Mouse (Mus musculus) heart, embryonic 15.5 days (tissue): ENCODE measurements at regions not wholly inside any gene's neighbourhood (a gene's known extent, or its start where the extent isn't known, plus 50 kb on each side); places are given as distances from the start of the nearest gene placed in this dataset.

Source experiments
- ATAC-seq: fragments of 200-750 bp; cut with Nextera tagmentation; replicated peaks from 2 replicates; pipeline ENCODE4 v1.8.0; 2017; ENCODE audit warnings: low read depth, moderate TSS enrichment; ENCODE audit not compliant: insufficient number of reproducible peaks, insufficient read depth, low FRiP score
- H3K27ac ChIP-seq: fragments of 300-500 bp; sonication (generic); 2 replicates; pipeline ENCODE4 v1.5.1; 2015; ENCODE audit warnings: mild to moderate bottlenecking, inconsistent platforms
- H3K27me3 ChIP-seq: fragments of 300-500 bp; sonication (generic); 2 replicates; pipeline ENCODE4 v1.6.1; 2015; ENCODE audit warnings: inconsistent platforms
- H3K36me3 ChIP-seq: fragments of 300-500 bp; sonication (generic); 2 replicates; pipeline ENCODE4 v1.6.1; 2015; ENCODE audit warnings: mild to moderate bottlenecking, inconsistent platforms
- H3K4me1 ChIP-seq: fragments of 300-500 bp; sonication (generic); replicated peaks from 2 replicates; pipeline ENCODE4 v1.6.1; 2015; ENCODE audit warnings: inconsistent platforms
- H3K4me2 ChIP-seq: fragments of 300-500 bp; sonication (generic); 2 replicates; pipeline ENCODE4 v1.6.1; 2015; ENCODE audit warnings: inconsistent platforms, mild to moderate bottlenecking, moderate library complexity
- H3K4me3 ChIP-seq: fragments of 300-500 bp; sonication (generic); 2 replicates; pipeline ENCODE4 v1.5.1; 2015; ENCODE audit warnings: mild to moderate bottlenecking, inconsistent platforms
- H3K9ac ChIP-seq: fragments of 300-500 bp; sonication (generic); 2 replicates; pipeline ENCODE4 v1.6.1; 2015; ENCODE audit warnings: mild to moderate bottlenecking, inconsistent platforms
- H3K9me3 ChIP-seq: fragments of 300-500 bp; sonication (generic); replicated peaks from 2 replicates; pipeline ENCODE4 v1.6.1; 2016; ENCODE audit warnings: inconsistent platforms
- WGBS: fragments of 180-500 bp; shearing (Covaris S2); methylation state at CpG from one replicate; pipeline ENCODE4 v1.1.7; 2015; ENCODE audit warnings: mixed read lengths; 5-methylcytosine and 5-hydroxymethylcytosine counted together

DNA sequence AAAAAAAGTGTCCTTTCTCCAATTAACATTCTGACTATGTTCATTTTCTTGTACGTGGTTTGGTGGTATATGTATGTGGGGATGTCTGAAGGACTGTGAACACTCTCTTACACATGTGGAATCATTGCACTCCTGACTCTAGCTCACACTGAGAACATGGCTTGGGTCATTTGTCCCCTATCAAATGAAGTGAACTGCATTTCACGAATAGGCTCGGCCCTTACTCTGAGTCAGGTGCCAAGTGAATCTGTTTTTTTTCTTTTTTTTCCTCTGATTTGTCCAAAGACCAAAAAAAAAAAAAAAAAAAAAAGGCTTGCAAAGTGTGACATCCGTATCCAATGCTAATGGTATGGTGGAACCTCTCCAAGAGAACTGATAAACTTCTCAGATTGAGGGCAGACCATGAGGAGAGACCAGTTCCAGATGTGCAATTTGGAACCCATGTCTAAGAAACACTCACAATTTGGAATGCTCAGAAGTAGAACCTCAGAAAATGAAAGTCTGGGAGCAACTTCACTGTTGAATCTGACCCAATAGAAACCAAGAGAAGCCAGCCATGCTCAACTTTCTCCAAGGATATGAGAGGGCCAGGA lies 631.7 kb upstream of the Fam160b2 start:
- H3K9ac ChIP-seq: no peak overlapping the region
- no peak overlapping the region for H3K27ac ChIP-seq
- H3K4me3 ChIP-seq: no peak overlapping the region
- no peak for ATAC-seq
- no peaks in the 10 kb centered on the region for H3K36me3 ChIP-seq
- WGBS: 67% methylated on average over 4 of the region's 4 CpGs
- no peaks in the 10 kb centered on the region for H3K9me3 ChIP-seq
- no peaks in the 10 kb centered on the region for H3K27me3 ChIP-seq
- H3K4me2 ChIP-seq: no peak overlapping the region
- no peaks in the 10 kb centered on the region for H3K4me1 ChIP-seq

DNA sequence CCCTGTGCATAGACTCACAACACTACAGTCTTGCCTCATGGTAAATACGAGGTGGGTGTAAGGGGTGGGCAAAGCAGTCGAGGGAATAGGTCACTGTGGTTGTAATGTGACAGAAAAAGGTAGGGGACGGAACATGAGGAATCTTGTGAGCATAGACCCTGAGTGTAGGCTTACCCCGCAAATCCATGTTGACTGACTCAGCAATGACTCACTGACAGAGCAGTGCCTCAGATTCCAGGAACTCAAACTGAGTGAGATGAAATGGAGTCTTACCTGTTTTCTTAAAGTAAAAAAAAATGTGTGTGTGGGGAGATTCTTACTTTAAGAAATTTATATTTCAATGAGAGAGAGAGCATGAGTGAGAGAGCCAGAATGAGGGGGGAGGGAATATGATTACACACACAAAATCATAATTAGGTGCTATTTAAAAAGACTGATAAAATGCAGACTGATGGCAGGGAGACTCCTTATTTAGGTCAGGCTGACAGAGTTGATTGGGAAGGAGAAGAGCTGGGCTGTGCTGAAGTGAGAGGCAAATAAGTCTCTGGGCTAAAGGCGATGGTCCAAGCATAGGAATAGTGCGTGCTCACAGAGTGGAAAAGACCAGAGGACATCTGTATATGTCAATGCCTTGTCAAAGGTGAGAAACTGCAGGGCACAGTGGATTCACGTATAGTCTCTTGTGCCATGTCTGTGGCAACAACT lies 631.0 kb upstream of the Fam160b2 start:
- no peak for ATAC-seq
- no peak overlapping the region for H3K27ac ChIP-seq
- no peak overlapping the region for H3K4me2 ChIP-seq
- H3K9ac ChIP-seq: no peak overlapping the region
- H3K9me3 ChIP-seq: no peaks in the 10 kb centered on the region
- 70% methylated on average over 7 of the region's 7 CpGs for WGBS
- H3K4me1 ChIP-seq: no peaks in the 10 kb centered on the region
- H3K36me3 ChIP-seq: no peaks in the 10 kb centered on the region
- no peak overlapping the region for H3K4me3 ChIP-seq
- no peaks in the 10 kb centered on the region for H3K27me3 ChIP-seq

DNA sequence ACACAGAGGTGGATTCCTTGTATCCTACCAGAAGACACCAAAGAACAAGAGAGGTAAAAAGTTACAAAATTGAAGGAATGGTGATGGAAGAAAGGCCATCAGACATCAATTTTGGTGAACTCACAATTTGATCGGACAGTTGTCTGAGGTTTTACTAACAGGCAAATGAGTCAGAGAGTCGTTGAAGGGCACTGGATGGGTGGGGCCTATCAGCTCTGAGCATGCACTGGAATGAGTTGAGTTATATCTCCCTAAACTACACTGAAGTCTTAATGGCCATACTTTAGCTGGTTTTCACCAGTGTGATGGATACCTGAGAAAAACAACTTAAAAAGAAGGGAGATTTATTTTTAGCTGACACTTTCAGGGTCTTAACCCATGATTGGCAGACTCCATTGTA lies 630.3 kb upstream of the Fam160b2 start:
- H3K9ac ChIP-seq: no peak overlapping the region
- H3K4me1 ChIP-seq: no peaks in the 10 kb centered on the region
- no peak for ATAC-seq
- H3K4me3 ChIP-seq: no peak overlapping the region
- no peaks in the 10 kb centered on the region for H3K9me3 ChIP-seq
- no peaks in the 10 kb centered on the region for H3K27me3 ChIP-seq
- 87% methylated on average over 2 of the region's 2 CpGs for WGBS
- no peak overlapping the region for H3K4me2 ChIP-seq
- no peak overlapping the region for H3K27ac ChIP-seq
- no peaks in the 10 kb centered on the region for H3K36me3 ChIP-seq

GRCm38 (mm10) chr14:71228894-71229446 lies 629.3 kb upstream of the Fam160b2 start:
- WGBS: 84% methylated on average over 8 of the region's 8 CpGs
- ATAC-seq: no peak
- no peak overlapping the region for H3K27ac ChIP-seq
- no peaks in the 10 kb centered on the region for H3K36me3 ChIP-seq
- no peak overlapping the region for H3K4me2 ChIP-seq
- H3K9ac ChIP-seq: no peak overlapping the region
- no peaks in the 10 kb centered on the region for H3K9me3 ChIP-seq
- no peak overlapping the region for H3K4me3 ChIP-seq
- H3K27me3 ChIP-seq: no peaks in the 10 kb centered on the region
- H3K4me1 ChIP-seq: no peaks in the 10 kb centered on the region

GRCm38 (mm10) chr14:71217041-71217440 lies 617.4 kb upstream of the Fam160b2 start:
- H3K4me1 ChIP-seq: no peaks in the 10 kb centered on the region
- H3K9me3 ChIP-seq: no peaks in the 10 kb centered on the region
- no peak overlapping the region for H3K9ac ChIP-seq
- WGBS: 42% methylated on average over 1 of the region's 1 CpGs
- H3K36me3 ChIP-seq: no peaks in the 10 kb centered on the region
- H3K27ac ChIP-seq: no peak overlapping the region
- no peak for ATAC-seq
- no peaks in the 10 kb centered on the region for H3K27me3 ChIP-seq
- H3K4me2 ChIP-seq: no peak overlapping the region
- H3K4me3 ChIP-seq: no peak overlapping the region

GRCm38 (mm10) chr14:71211359-71211978 lies 611.8 kb upstream of the Fam160b2 start:
- no peak overlapping the region for H3K4me3 ChIP-seq
- WGBS: 80% methylated on average over 3 of the region's 3 CpGs
- H3K27ac ChIP-seq: no peak overlapping the region
- no peak overlapping the region for H3K4me2 ChIP-seq
- H3K27me3 ChIP-seq: no peaks in the 10 kb centered on the region
- no peaks in the 10 kb centered on the region for H3K9me3 ChIP-seq
- no peaks in the 10 kb centered on the region for H3K36me3 ChIP-seq
- no peaks in the 10 kb centered on the region for H3K4me1 ChIP-seq
- H3K9ac ChIP-seq: no peak overlapping the region
- ATAC-seq: no peak

DNA sequence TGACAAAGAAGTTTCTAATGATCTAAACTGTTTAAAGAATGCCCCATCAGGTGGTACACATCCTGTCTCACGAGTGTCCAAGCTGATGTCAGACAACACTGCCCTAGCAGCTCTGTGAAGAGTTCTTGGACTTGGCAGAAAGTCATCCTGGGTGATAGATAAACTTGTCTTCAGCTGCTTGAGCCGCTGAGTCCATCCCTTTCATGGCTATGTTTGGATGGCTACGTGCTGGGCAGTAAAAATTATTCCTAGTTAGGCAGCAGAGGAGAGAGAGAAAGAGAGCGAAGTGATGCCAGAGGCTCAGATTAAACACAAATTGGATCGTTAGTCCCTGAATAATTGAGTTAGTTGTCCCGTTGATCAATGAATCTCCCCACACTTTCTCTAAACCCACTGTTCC lies 603.8 kb upstream of the Fam160b2 start:
- Histone ChIP-seq H3K4me3 (no peak overlapping the region), H3K4me1 (peaks cover 18% of the 10 kb centered on the region), H3K9me3 (no peaks in the 10 kb centered on the region), H3K9ac (no peak overlapping the region), H3K4me2 (peak overlapping the region; percentile 42), H3K27me3 (no peaks in the 10 kb centered on the region), H3K36me3 (no peaks in the 10 kb centered on the region), H3K27ac (peak overlapping the region; percentile 75)
- WGBS: 29% methylated on average over 6 of the region's 6 CpGs
- peak; percentile 69 for ATAC-seq

GRCm38 (mm10) chr14:71200917-71201316 lies 601.3 kb upstream of the Fam160b2 start:
- H3K4me1 ChIP-seq: peaks cover 18% of the 10 kb centered on the region
- no peak overlapping the region for H3K4me2 ChIP-seq
- H3K27ac ChIP-seq: no peak overlapping the region
- H3K9ac ChIP-seq: no peak overlapping the region
- no peak overlapping the region for H3K4me3 ChIP-seq
- H3K9me3 ChIP-seq: no peaks in the 10 kb centered on the region
- no peaks in the 10 kb centered on the region for H3K36me3 ChIP-seq
- no peak for ATAC-seq
- 81% methylated on average over 1 of the region's 1 CpGs for WGBS
- H3K27me3 ChIP-seq: no peaks in the 10 kb centered on the region

- 55% methylated on average over 9 of the region's 9 CpGs for WGBS
- H3K27me3 ChIP-seq: no peaks in the 10 kb centered on the region
- no peak overlapping the region for H3K4me2 ChIP-seq
- no peaks in the 10 kb centered on the region for H3K9me3 ChIP-seq
- H3K27ac ChIP-seq: no peak overlapping the region
- H3K4me3 ChIP-seq: no peak overlapping the region
- H3K4me1 ChIP-seq: peaks cover 18% of the 10 kb centered on the region
- no peak for ATAC-seq
- H3K9ac ChIP-seq: no peak overlapping the region
- H3K36me3 ChIP-seq: no peaks in the 10 kb centered on the region
Observed at GRCm38 (mm10) chr14:71199178-71199879, 599.7 kb upstream of the Fam160b2 start.

DNA sequence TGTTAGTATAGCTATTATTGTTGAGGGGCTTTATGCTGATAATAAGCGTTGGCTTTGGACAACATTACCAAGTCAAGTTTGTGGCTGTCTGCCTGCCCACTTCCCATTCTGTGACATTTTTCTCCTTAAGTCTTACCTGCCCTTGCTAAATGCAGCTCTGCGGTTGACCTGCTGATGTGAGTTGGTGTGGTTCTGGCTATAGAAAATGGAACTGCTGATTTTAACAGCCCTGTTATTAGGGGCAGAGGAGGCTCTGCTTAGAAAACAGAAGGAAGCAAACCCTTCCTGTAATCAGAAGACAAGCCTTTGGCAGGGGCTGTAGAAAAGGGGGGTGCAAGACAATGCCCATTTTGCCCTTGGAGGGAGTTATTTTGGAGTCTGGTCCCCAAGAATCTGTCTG lies 594.6 kb upstream of the Fam160b2 start:
- Histone ChIP-seq H3K4me2 (no peak overlapping the region), H3K9ac (no peak overlapping the region), H3K36me3 (no peaks in the 10 kb centered on the region), H3K27ac (no peak overlapping the region), H3K9me3 (no peaks in the 10 kb centered on the region), H3K4me1 (no peaks in the 10 kb centered on the region), H3K27me3 (no peaks in the 10 kb centered on the region), H3K4me3 (no peak overlapping the region)
- ATAC-seq: no peak
- 82% methylated on average over 2 of the region's 2 CpGs for WGBS

GRCm38 (mm10) chr14:71192486-71192885 lies 592.9 kb upstream of the Fam160b2 start:
- Histone ChIP-seq H3K9ac (no peak overlapping the region), H3K27me3 (no peaks in the 10 kb centered on the region), H3K9me3 (no peaks in the 10 kb centered on the region), H3K4me1 (no peaks in the 10 kb centered on the region), H3K27ac (no peak overlapping the region), H3K4me2 (no peak overlapping the region), H3K36me3 (no peaks in the 10 kb centered on the region), H3K4me3 (no peak overlapping the region)
- 85% methylated on average over 5 of the region's 5 CpGs for WGBS
- no peak for ATAC-seq
